Mouse (Mus musculus) embryonic facial prominence, embryonic 11.5 days (tissue): ENCODE data around the gene Bcap29. TPM values are rescaled to one million over a fixed set of nuclear protein-coding genes. Genes with fewer than 3 reads are reported as not detected.
A peak's percentile ranks its signal among the peaks of the same experiment; 100 is the strongest.

Experiments
- ATAC-seq: fragments of 200-750 bp; cut with Nextera tagmentation; replicated peaks from 2 replicates; pipeline ENCODE4 v1.8.0; 2017; ENCODE audit warnings: low read depth; ENCODE audit not compliant: insufficient number of reproducible peaks, low FRiP score, low TSS enrichment
- DNase-seq: peaks from one replicate; pipeline ENCODE4 v3.0.0-alpha.2; 2015; ENCODE audit warnings: low spot score
- H3K27ac ChIP-seq: fragments of 300-500 bp; sonication (generic); replicated peaks from 2 replicates; pipeline ENCODE4 v1.5.1; 2014; ENCODE audit warnings: mild to moderate bottlenecking, low read depth, low read length, control low read depth
- H3K27me3 ChIP-seq: fragments of 300-500 bp; sonication (generic); 2 replicates; pipeline ENCODE4 v1.6.1; 2014; ENCODE audit warnings: mild to moderate bottlenecking, low read length, moderate library complexity, mixed read lengths; ENCODE audit not compliant: control insufficient read depth, insufficient read depth
- H3K36me3 ChIP-seq: fragments of 300-500 bp; sonication (generic); replicated peaks from 2 replicates; pipeline ENCODE4 v1.6.1; 2014; ENCODE audit warnings: low read depth, mild to moderate bottlenecking, low read length, moderate library complexity, mixed read lengths; ENCODE audit not compliant: control insufficient read depth, insufficient read depth
- H3K4me1 ChIP-seq: fragments of 300-500 bp; sonication (generic); 2 replicates; pipeline ENCODE4 v1.6.1; 2014; ENCODE audit warnings: low read length, mixed read lengths; ENCODE audit not compliant: control insufficient read depth, insufficient read depth
- H3K4me2 ChIP-seq: fragments of 300-500 bp; sonication (generic); 2 replicates; pipeline ENCODE4 v1.6.1; 2014; ENCODE audit warnings: low read depth, mild to moderate bottlenecking, control low read depth, low read length, moderate library complexity
- H3K4me3 ChIP-seq: fragments of 300-500 bp; sonication (generic); 2 replicates; pipeline ENCODE4 v1.5.1; 2014; ENCODE audit warnings: low read depth, low read length, control low read depth
- H3K9ac ChIP-seq: fragments of 300-500 bp; sonication (generic); replicated peaks from 2 replicates; pipeline ENCODE4 v1.6.1; 2014; ENCODE audit warnings: mild to moderate bottlenecking, control low read depth, low read length
- H3K9me3 ChIP-seq: fragments of 300-500 bp; sonication (generic); replicated peaks from 2 replicates; pipeline ENCODE4 v1.6.1; 2016; ENCODE audit warnings: mild to moderate bottlenecking, low read length, inconsistent platforms, mixed read lengths; ENCODE audit not compliant: control insufficient read depth
- WGBS: fragments of 180-500 bp; shearing (Covaris S2); extraction: QIAGEN DNeasy Blood & Tissue Kit; methylation state at CpG from one replicate; pipeline ENCODE4 v1.1.7; 2014; 5-methylcytosine and 5-hydroxymethylcytosine counted together
- polyA plus RNA-seq: library from polyadenylated mRNA; unstranded; fragments of >200 nt; fragmentation: Nextera tagmentation; extraction: Ambion mirVana; gene quantifications from 2 replicates; pipeline ENCODE4 v1.2.1, GENCODE M21; 2014

Gene Bcap29
- polyA plus RNA-seq, result 34.6 and 38.4 TPM in 2 replicates

- ATAC-seq, result peak; percentile 83
- Histone ChIP-seq H3K27me3 (no peaks in the 10 kb centered on the region), H3K4me2 (peak within 1 kb of the TSS; percentile 81), H3K4me1 (no peaks in the 10 kb centered on the region), H3K9ac (peak within 1 kb of the TSS; percentile 88), H3K27ac (peak within 1 kb of the TSS; percentile 35), H3K9me3 (no peaks in the 10 kb centered on the region), H3K4me3 (peak within 1 kb of the TSS; percentile 55), H3K36me3 (no peaks in the 10 kb centered on the region)
- WGBS, result 2% methylated on average over 72 of the region's 73 CpGs
- peak; percentile 83 for DNase-seq
Observed at GRCm38 (mm10) chr12:31634343-31635239, at the start of gene Bcap29. TSS of gene Bcap29 (minus strand) at chr12:31634658.

DNA sequence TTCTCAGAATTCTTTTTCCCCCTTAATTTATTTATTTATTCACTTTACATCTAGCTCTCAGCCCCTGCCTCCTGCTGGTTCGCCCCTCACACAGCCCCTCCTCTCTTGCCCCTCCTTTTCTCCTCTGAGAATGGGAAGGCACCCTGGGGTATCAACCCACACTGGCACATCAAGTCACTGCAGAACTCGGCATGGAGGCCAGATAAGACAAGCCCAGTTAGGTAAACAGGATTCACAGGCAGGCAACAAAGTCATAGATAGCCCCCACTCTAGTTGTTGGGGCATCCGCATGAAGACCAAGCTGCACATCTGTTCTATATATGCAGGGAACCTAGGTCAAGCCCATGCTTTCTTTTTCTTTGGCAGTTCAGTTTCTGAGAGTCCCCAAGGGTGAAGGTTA is 32.7 kb upstream of the Bcap29 start:
- no peak overlapping the region for H3K27ac ChIP-seq
- ATAC-seq, result no peak

GRCm38 (mm10) chr12:31665999-31666398 is 31.5 kb upstream of the Bcap29 start:
- DNase-seq (no peak), ATAC-seq (no peak)
- Histone ChIP-seq H3K9ac (no peak overlapping the region), H3K4me1 (no peaks in the 10 kb centered on the region), H3K4me2 (no peak overlapping the region), H3K27me3 (no peaks in the 10 kb centered on the region), H3K27ac (no peak overlapping the region), H3K36me3 (no peaks in the 10 kb centered on the region), H3K4me3 (no peak overlapping the region), H3K9me3 (no peaks in the 10 kb centered on the region)
- WGBS, result 57% methylated on average over 6 of the region's 6 CpGs

More for the DNA sequence above, 32.7 kb upstream of the Bcap29 start:
- H3K9me3 ChIP-seq, result no peaks in the 10 kb centered on the region
- H3K27me3 ChIP-seq, result no peaks in the 10 kb centered on the region
- H3K9ac ChIP-seq, result no peak overlapping the region
- no peak overlapping the region for H3K4me2 ChIP-seq
- no peak for DNase-seq
- H3K4me1 ChIP-seq, result no peaks in the 10 kb centered on the region
- WGBS, result 65% methylated on average over 3 of the region's 3 CpGs
- H3K36me3 ChIP-seq, result no peaks in the 10 kb centered on the region
- H3K4me3 ChIP-seq, result no peak overlapping the region

DNA sequence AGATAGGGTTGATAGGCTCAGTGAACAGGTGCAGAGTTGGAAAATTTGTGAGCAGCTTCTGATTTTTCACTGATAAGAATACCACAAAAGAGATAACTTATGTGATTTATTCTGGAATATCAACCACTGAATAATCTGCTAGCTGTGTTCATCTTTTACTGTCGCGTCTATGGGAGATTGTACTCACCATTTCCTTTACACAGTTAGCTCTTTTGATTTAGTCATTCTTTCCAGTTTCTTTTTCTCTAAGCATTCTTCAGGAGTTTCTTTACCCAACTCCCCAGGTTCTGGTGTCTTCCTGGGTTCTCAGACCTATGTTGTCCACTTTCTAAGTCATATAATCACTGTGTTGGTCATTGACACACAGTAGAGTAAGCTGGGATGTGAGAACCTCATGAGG is 22.4 kb upstream of the Bcap29 start:
- Histone ChIP-seq H3K4me1 (no peaks in the 10 kb centered on the region), H3K9me3 (no peaks in the 10 kb centered on the region)
- no peak for DNase-seq

GRCm38 (mm10) chr12:31654965-31655477 is 20.6 kb upstream of the Bcap29 start:
- H3K9ac ChIP-seq, result peak overlapping the region; percentile 89
- peak overlapping the region; percentile 90 for H3K4me3 ChIP-seq
- no peaks in the 10 kb centered on the region for H3K9me3 ChIP-seq
- ATAC-seq (peak; percentile 86), DNase-seq (no peak)
- H3K27ac ChIP-seq, result no peak overlapping the region
- H3K4me2 ChIP-seq, result peak overlapping the region; percentile 65
- H3K4me1 ChIP-seq, result no peaks in the 10 kb centered on the region
- no peaks in the 10 kb centered on the region for H3K27me3 ChIP-seq
- no peaks in the 10 kb centered on the region for H3K36me3 ChIP-seq
- WGBS, result under 1% methylated on average over 29 of the region's 29 CpGs

More for the DNA sequence above, 22.4 kb upstream of the Bcap29 start:
- no peaks in the 10 kb centered on the region for H3K36me3 ChIP-seq
- no peak overlapping the region for H3K4me2 ChIP-seq
- WGBS, result 97% methylated on average over 2 of the region's 2 CpGs
- H3K27me3 ChIP-seq, result no peaks in the 10 kb centered on the region
- ATAC-seq, result no peak
- H3K4me3 ChIP-seq, result no peak overlapping the region
- no peak overlapping the region for H3K27ac ChIP-seq
- no peak overlapping the region for H3K9ac ChIP-seq

DNA sequence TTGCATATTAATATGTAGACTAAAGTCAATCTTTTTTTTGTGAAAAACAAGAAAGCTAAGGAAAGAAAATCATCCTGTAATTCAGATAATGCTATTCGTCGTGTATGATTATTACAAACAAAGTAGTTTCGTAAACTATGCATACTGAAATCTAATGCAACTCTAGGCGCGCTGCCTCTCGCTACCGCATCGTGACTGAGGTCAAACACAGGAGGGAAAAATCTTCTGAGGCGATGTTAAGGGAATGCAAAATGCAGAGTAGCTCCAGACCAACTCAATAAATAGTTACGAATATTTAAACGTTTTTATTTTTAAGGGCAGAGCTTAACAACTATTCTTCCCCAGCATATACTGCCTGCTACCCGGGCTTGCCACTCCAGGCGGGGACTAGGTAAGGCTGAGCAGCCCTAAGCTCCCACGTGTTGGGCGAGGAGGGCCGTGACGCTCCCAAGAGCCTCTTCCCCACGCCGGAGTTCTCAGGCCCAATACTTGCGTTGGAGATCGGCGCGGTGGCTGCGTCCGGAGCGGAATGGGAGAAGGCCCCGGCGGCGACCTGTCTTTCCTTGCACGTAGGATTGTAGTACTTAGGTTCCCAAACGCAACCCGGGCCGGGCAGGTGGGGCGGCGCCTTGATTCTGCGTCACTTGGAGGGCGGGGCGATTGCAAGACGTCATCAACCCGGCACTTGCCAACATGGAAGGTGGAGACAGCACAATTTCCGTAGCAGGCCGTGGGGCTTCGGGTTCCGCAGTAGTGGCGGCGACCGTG is 19.9 kb upstream of the Bcap29 start, which contains the start of the genes Dus4l and Cog5:
TSS of gene Dus4l (minus strand) at position 630 of the 768 bp plus-strand sequence.
TSS of gene Cog5 (plus strand) at position 673 of the 768 bp plus-strand sequence.
- no peaks in the 10 kb centered on the region for H3K36me3 ChIP-seq
- peak within 1 kb of the TSS; percentile 89 for H3K9ac ChIP-seq
- peak; percentile 94 for DNase-seq
- peak within 1 kb of the TSS; percentile 65 for H3K4me2 ChIP-seq
- H3K27me3 ChIP-seq, result no peaks in the 10 kb centered on the region
- ATAC-seq, result peak; percentile 95
- WGBS, result under 1% methylated on average over 45 of the region's 47 CpGs
- peak within 1 kb of the TSS; percentile 90 for H3K4me3 ChIP-seq
- H3K9me3 ChIP-seq, result no peaks in the 10 kb centered on the region
- no peak within 1 kb of the TSS; the same call in 1 of the 2 replicates for H3K27ac ChIP-seq
- H3K4me1 ChIP-seq, result no peaks in the 10 kb centered on the region

DNA sequence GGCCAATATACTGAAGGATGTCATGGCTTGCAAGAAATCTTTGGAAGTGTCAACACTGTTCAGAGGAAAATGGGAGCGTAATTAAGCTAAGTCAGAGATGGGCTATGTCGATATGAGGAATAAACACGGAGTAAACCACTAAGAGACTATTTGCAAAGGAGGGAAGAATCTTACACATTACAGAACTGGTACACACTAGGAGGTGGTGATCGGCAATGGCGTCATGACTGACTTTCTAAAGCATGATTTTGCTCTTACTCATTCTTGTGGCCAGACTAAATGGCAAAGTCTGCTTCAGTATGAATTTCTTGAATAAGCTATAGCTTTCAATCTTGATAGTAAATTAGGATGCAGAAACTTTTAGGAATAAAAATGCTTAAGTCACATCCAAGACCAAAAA is 19.2 kb upstream of the Bcap29 start:
- H3K27ac ChIP-seq, result no peak overlapping the region
- DNase-seq (no peak), ATAC-seq (no peak)
- no peak overlapping the region for H3K4me3 ChIP-seq
- H3K36me3 ChIP-seq, result no peaks in the 10 kb centered on the region
- H3K27me3 ChIP-seq, result no peaks in the 10 kb centered on the region
- WGBS, result 73% methylated on average over 5 of the region's 5 CpGs
- no peak overlapping the region for H3K4me2 ChIP-seq
- H3K4me1 ChIP-seq, result no peaks in the 10 kb centered on the region
- no peak overlapping the region for H3K9ac ChIP-seq
- no peaks in the 10 kb centered on the region for H3K9me3 ChIP-seq
